Comparison of ENCODE assay signal across 1 mouse cellular context in the genomic region with DNA sequence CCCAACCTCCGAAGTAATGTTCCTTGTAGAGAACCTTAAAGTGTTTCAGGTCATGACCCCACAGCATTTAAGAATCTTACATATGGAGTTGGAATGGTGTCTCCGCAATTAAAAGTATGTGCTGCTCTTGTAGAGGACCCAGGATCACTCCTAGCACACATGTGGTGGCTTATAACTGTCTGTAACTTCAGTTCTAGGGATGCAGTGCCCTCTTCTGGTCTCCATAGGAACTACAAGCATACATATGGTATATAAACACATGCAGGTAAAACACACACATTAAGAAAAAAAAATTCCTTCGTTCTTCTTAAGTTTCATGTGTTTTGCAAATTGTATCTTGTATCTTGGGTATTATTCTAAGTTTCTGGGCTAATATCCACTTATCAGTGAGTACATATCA.
TF ChIP-seq lines count a peak whose summit lies in the region.

No protein-coding gene starts in this region.

TF ChIP-seq in MEL, 35 proteins besides CTCF, POLR2A, EP300 and RAD21 (continued from another document):
- TF ChIP-seq NELFE (IDR thresholded peaks at IDR 0.05; ENCODE audit: low read depth, low read length) (no peak), JUND (IDR thresholded peaks at IDR 0.05; ENCODE audit: low read depth, low read length) (no peak), GATA1 (IDR thresholded peaks at IDR 0.05; ENCODE audit: low read depth, low read length) (no peak), ZKSCAN1 (IDR thresholded peaks at IDR 0.05; ENCODE audit: low read depth, low read length) (no peak), E2F4 (IDR thresholded peaks at IDR 0.05; ENCODE audit: borderline replicate concordance, low read depth, low read length) (no peak), HCFC1 (IDR thresholded peaks at IDR 0.05; ENCODE audit: low read depth, low read length) (no peak), ZNF384 (IDR thresholded peaks at IDR 0.05; ENCODE audit: low read depth, low read length) (no peak), TCF12 (IDR thresholded peaks at IDR 0.05; ENCODE audit: low read depth, low read length) (no peak)
